Mouse (Mus musculus): ENCODE results near the gene Aspdh.

The Aspdh gene

GRCm38 (mm10) chr7:44465111-44465510 is at the start of gene Aspdh:
Gene Aspdh, plus strand, starts transcription at chr7:44465391.
- in situ Hi-C loops (cut with MboI, MseI): loop anchor here (5.0 to 25.0 kb wide), 4 partner anchors 37 to 678 kb away; partner anchors contain the start of genes Gm15517, Klk10, Klk8 and Klk9

- in situ Hi-C loops (cut with MboI, MseI): no loop called here
Observed at GRCm38 (mm10) chr7:44427666-44428065, 37.5 kb upstream of the Aspdh start.

GRCm38 (mm10) chr7:44428171-44428950 is 36.8 kb upstream of the Aspdh start:
- in situ Hi-C loops (cut with MboI, MseI): no loop called here

DNA sequence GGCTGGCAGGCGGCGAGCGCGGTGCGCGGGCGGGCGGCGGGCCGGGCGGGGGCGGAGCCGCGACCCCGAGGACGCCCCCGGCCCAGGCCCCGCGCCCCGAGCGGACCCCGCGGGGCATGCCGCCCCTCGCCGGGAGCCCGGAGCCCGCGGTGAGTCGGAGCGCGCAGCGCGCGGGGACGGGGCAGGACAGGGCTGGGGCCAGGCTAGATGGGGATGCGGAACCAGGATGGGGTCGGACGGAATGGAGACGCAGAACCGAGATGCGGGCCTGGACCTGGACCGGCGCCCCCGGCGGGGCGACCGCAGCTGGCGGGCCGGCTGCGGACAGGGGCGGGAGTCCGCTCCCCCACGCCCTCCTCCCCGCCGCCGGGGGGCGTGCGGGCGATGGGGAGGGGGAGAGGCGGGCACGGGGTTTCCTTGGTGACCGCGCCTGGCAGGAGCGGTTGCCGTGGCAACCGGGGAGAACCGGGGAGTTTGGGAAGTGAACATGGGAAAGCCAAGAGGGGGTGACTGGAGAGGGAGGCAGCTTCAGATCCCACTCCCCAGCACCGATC is 36.1 kb upstream of the Aspdh start, which contains the start of gene Lrrc4b:
TSS of gene Lrrc4b (plus strand) at position 51 of the 554 bp plus-strand sequence.
- in situ Hi-C loops (cut with MboI, MseI): no loop called here

GRCm38 (mm10) chr7:44429534-44430488 is 35.4 kb upstream of the Aspdh start:
- in situ Hi-C loops (cut with MboI, MseI): no loop called here

GRCm38 (mm10) chr7:44432550-44432949 is 32.6 kb upstream of the Aspdh start:
- in situ Hi-C loops (cut with MboI, MseI): no loop called here

DNA sequence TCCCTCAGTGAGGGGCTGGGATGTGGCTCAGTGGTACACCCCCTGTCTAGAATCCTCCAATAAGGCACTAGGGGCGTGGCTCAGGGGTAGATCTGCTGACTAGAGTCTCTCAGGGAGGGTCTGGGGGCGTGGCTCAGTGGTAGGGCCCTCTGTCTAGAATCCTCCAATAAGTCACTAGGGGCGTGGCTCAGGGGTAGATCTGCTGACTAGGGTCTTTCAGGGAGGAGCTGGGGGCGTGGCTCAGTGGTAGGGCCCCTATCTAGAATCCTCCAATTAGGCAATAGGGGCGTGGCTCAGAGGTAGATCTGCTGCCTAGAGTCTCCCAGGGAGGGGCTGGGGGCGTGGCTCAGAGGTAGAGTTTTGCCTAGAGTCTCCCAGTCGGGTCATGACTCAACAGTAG is 31.8 kb upstream of the Aspdh start:
- in situ Hi-C loops (cut with MboI, MseI): no loop called here

DNA sequence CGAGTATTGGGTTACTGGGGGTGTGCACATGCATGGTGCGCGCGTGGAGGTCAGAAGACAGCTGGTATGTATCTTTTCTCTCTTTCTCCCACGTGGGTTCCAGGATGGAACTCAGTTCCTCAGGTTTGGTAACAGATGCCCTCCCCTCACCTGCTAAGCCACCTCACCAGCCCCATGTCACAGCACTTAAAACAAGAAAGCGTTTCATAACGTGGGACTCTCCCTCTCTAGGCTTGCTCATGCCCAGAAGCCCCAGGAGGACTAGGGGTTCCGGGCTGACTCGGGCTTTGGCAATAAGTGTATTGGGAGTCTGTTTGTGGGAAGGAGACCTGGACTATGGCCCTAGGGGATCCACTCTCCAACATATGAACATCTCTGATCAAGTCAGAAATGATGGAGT is 31.1 kb upstream of the Aspdh start:
- in situ Hi-C loops (cut with MboI, MseI): no loop called here

GRCm38 (mm10) chr7:44435796-44436195 is 29.4 kb upstream of the Aspdh start:
- in situ Hi-C loops (cut with MboI, MseI): loop anchor here (5.0 kb wide), 1 partner anchor 103 kb away; no protein-coding TSS in a partner anchor

GRCm38 (mm10) chr7:44436267-44436666 is 28.9 kb upstream of the Aspdh start:
- in situ Hi-C loops (cut with MboI, MseI): loop anchor here (5.0 kb wide), 1 partner anchor 104 kb away; no protein-coding TSS in a partner anchor

- in situ Hi-C loops (cut with MboI, MseI): loop anchor here (5.0 kb wide), 1 partner anchor 105 kb away; no protein-coding TSS in a partner anchor
Observed at GRCm38 (mm10) chr7:44437188-44437587, 28.0 kb upstream of the Aspdh start.

- in situ Hi-C loops (cut with MboI, MseI): loop anchor here (5.0 kb wide), 1 partner anchor 106 kb away; no protein-coding TSS in a partner anchor
Observed at GRCm38 (mm10) chr7:44437933-44438332, 27.3 kb upstream of the Aspdh start.

GRCm38 (mm10) chr7:44439696-44440095 is 25.5 kb upstream of the Aspdh start:
- in situ Hi-C loops (cut with MboI, MseI): loop anchor here (5.0 kb wide), 1 partner anchor 107 kb away; no protein-coding TSS in a partner anchor

DNA sequence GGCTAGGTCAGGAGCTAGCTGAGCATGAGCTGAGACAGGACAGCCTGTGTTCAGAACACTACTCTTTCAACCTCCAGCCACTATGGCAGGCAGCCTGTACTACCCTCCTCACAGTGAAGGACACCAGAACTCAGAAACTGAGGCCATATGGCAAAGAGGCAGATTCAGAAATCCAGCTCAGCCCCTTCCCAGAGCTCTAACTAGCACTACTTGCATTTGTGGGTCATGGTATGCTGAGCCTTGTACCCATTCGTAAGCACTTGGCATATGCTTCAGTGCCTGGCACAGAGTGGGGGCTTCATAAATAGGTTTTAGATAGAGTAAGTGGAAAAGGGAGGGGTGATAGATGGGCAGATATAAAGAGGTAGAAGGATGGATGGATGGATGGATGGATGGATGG is 24.7 kb upstream of the Aspdh start:
- in situ Hi-C loops (cut with MboI, MseI): no loop called here

DNA sequence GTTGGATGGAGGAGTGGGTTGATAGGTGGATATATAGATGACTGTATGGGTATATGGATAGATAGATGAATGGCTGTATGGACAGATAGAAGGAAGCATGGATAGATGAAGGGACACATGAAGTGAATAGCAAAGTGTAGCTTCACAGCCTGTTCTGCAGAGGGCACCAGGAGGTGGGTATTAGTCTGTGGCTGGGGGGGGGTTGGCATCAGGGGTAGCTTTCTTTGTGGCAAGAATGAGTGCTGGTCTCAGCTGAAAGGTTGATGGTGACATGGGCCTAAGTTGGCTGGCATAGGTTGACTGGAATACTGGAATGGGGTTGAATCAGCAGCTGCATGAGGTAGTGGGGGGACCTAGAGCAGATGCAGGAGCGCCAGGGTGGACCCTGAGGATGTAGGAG is 24.0 kb upstream of the Aspdh start:
- in situ Hi-C loops (cut with MboI, MseI): no loop called here

DNA sequence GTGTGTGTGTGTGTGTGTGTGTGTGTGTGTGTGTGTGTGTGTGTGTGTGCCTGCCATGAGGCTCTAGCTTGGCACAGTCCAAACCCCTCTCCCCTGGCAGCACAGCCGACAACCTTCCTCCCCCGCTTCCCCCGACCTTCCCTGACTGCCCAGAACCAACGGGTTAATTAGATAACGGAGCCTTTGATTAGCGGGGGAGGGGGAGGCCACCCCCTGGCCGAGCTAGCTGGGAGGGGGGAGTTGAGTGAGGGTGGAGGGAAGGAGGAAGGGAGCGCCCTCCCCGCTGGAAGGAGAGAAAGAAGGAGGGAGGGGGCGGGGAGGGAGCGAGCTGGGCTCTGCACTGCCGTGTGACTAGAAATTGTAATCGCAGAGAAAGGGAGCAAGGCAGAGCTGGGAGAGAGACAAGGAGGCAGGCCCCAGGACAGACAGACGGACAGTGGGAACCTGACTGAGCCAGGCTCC is 23.5 kb upstream of the Aspdh start:
- in situ Hi-C loops (cut with MboI, MseI): no loop called here

DNA sequence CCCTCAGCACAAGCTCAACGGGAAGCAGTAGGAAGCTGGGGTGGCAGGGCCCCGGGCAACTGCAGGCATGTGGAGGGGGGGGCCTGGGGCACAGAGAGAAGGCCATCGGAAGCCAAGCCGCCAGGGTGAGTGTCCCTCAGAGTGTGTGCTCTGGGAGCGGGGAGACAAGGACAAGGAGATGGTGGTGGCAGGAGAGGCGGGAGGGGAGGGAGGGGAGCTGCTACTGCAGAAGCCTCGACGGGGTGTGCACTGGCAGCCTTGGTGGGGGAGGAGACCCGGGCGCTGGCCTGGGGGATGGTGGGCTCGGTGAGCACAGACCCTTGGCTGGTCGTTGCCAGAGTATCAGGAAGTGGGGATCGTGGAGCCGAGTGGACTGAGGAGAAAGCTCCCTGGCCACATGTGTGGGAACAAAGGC is 22.8 kb upstream of the Aspdh start:
- in situ Hi-C loops (cut with MboI, MseI): no loop called here

GRCm38 (mm10) chr7:44443268-44444173 is 21.7 kb upstream of the Aspdh start:
- in situ Hi-C loops (cut with MboI, MseI): no loop called here

GRCm38 (mm10) chr7:44444886-44445527 is 20.2 kb upstream of the Aspdh start:
- in situ Hi-C loops (cut with MboI, MseI): no loop called here

- in situ Hi-C loops (cut with MboI, MseI): no loop called here
Observed at GRCm38 (mm10) chr7:44445528-44445923, 19.7 kb upstream of the Aspdh start.

Data from T-helper 2 cell (primary cell).